Mouse (Mus musculus): Measurements from ENCODE around the gene Kif3b. TPM values are rescaled to one million over a fixed set of nuclear protein-coding genes. Genes with fewer than 3 reads are reported as not detected.

The Kif3b gene
- polyA plus RNA-seq, 1 experiment from 2014 or later = 3.6 TPM

DNA sequence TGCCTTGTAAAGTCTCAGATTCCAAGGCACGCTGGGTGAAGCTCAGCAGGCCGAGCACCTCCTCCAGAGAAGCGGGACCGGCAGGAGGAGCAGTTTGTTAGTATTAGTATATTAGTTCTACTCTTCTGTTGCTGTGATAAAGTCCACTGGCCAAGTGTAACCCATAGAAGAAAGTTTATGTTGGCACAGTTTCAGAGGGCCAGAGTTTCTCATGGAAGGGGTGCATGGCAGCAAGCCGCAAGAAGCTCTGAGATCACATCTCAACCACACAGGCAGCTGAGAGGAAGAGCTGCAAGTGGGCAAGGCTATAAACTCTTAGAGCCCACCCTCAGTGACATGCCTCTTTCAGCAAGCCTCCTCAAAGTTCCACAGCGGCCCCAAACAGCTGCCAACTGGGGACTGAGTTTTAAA is 42.6 kb downstream of the Kif3b start:
- WGBS (ENCODE audit: insufficient replicate concordance) = 62% methylated on average over 6 of the region's 6 CpGs
- no peak for ATAC-seq (replicated peaks; ENCODE audit: insufficient number of reproducible peaks, low FRiP score, low TSS enrichment)
- H3K9me3 ChIP-seq (replicated peaks; ENCODE audit: control insufficient read depth, low read length) = no peaks in the 10 kb centered on the region
- H3K36me3 ChIP-seq (ENCODE audit: control insufficient read depth, insufficient read depth, low read length) = peaks cover 6% of the 10 kb centered on the region; the same call in 1 of the 2 replicates
- H3K4me2 ChIP-seq = no peak overlapping the region
- H3K4me1 ChIP-seq (ENCODE audit: control insufficient read depth, insufficient read depth, low read length) = peaks cover 15% of the 10 kb centered on the region
- H3K4me3 ChIP-seq (ENCODE audit: low read depth, low read length) = no peak overlapping the region
- H3K9ac ChIP-seq (ENCODE audit: low read depth, low read length) = no peak overlapping the region
- H3K27ac ChIP-seq (ENCODE audit: low read depth, low read length) = no peak overlapping the region; the same call in 1 of the 2 replicates
- no peaks in the 10 kb centered on the region for H3K27me3 ChIP-seq (ENCODE audit: control insufficient read depth, insufficient read depth, low read length)

DNA sequence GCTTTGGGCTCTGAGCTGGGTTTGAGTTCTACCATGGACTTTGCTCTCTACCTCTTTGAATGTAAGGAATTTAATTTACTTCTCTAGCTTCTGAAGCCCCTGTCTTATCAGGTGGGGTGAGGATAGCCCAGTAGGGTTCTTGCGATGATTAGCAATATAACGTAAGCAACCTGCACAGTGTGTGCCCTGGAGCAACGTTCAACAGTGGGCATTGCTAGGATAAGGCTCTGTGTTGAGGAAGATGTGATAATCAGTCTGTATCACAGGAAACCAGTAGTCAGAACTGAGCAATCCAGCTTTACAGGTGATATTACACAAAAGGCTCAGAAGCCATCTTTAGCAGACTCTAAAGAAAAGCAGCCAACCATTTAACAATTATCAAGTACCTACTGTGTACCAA is 43.1 kb downstream of the Kif3b start:
- ATAC-seq (replicated peaks; ENCODE audit: insufficient number of reproducible peaks, low FRiP score, low TSS enrichment) = no peak
- H3K36me3 ChIP-seq (ENCODE audit: control insufficient read depth, insufficient read depth, low read length) = peaks cover 6% of the 10 kb centered on the region; the same call in 1 of the 2 replicates
- H3K27me3 ChIP-seq (ENCODE audit: control insufficient read depth, insufficient read depth, low read length) = no peaks in the 10 kb centered on the region
- no peak overlapping the region for H3K4me2 ChIP-seq
- H3K4me1 ChIP-seq (ENCODE audit: control insufficient read depth, insufficient read depth, low read length) = peaks cover 15% of the 10 kb centered on the region
- no peak overlapping the region; the same call in 1 of the 2 replicates for H3K27ac ChIP-seq (ENCODE audit: low read depth, low read length)
- H3K9ac ChIP-seq (ENCODE audit: low read depth, low read length) = no peak overlapping the region
- WGBS (ENCODE audit: insufficient replicate concordance) = 68% methylated on average over 3 of the region's 3 CpGs
- no peaks in the 10 kb centered on the region for H3K9me3 ChIP-seq (replicated peaks; ENCODE audit: control insufficient read depth, low read length)
- H3K4me3 ChIP-seq (ENCODE audit: low read depth, low read length) = no peak overlapping the region

DNA sequence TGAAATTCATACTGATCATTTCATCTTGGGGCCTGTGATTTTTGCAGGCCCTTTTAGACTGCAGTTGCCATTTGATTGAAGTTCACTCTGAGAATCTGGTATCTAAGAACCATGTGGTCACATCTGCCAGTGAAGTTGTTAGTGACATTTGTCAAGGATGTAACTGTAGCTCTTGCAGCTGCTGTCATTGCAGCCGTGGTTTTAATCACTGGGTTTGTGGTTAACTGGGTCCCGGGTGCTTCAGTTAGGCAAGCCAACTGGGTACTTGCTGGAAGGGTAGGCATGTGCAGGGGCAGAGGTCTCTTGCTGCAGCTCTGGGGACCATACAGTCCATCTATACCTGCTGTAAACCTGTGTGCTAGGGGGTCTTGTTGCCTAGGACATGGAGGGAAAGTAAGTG is 44.9 kb downstream of the Kif3b start:
- H3K9me3 ChIP-seq (replicated peaks; ENCODE audit: control insufficient read depth, low read length) = no peaks in the 10 kb centered on the region
- H3K9ac ChIP-seq (ENCODE audit: low read depth, low read length) = no peak overlapping the region
- H3K27ac ChIP-seq (ENCODE audit: low read depth, low read length) = no peak overlapping the region
- 43% methylated on average over 2 of the region's 2 CpGs for WGBS (ENCODE audit: insufficient replicate concordance)
- peaks cover 15% of the 10 kb centered on the region for H3K4me1 ChIP-seq (ENCODE audit: control insufficient read depth, insufficient read depth, low read length)
- no peaks in the 10 kb centered on the region for H3K36me3 ChIP-seq (ENCODE audit: control insufficient read depth, insufficient read depth, low read length)
- ATAC-seq (replicated peaks; ENCODE audit: insufficient number of reproducible peaks, low FRiP score, low TSS enrichment) = no peak
- no peak overlapping the region for H3K4me2 ChIP-seq
- no peak overlapping the region for H3K4me3 ChIP-seq (ENCODE audit: low read depth, low read length)
- no peaks in the 10 kb centered on the region for H3K27me3 ChIP-seq (ENCODE audit: control insufficient read depth, insufficient read depth, low read length)

DNA sequence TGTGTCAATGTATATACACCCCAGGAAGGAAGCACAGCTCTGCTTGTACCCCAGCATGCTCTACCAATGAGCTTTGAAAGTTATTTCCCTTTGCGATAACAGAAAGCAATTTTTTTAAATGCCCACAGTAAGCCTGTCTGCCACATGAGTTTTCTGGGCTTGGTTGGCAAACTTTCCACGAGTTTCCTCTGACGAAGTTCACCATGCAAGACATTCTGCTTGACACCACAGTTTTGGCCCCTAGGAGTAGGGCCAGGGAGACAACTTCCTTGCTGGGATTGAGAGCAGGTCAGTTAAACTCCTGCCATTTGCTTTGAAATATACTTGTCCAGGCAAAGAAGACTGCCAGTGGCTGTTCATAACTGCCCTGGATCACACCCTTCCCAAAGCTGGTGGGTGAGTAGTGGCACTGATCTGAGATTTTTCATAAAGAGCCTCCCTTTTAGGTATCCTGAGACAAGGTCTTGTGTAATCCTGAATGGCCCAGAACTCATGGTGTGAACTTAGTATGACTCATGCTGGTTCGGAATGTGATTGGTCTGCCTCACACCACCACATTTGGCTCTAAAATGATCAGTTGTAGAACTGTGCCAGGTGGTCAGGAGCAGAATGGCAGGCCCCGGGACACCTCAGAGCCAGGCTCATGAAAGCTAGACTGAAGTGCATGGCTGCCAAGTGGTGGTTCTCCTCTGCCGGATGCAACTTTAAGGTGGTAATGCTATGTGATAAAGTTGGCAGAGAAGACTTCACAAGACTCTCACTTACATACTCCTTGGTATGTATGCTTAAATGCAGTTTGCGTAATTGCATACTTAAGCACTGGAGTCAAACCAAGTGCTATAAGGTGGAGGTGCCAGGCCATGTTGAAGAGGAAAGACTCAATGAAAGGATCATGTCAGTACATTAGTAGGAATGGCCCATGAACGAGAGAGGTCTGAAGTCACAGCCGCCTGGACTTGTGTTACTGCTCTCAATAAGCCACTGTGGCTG is 47.4 kb downstream of the Kif3b start:
- no peaks in the 10 kb centered on the region for H3K27me3 ChIP-seq (ENCODE audit: control insufficient read depth, insufficient read depth, low read length)
- no peak overlapping the region for H3K4me3 ChIP-seq (ENCODE audit: low read depth, low read length)
- no peak overlapping the region for H3K4me2 ChIP-seq
- H3K4me1 ChIP-seq (ENCODE audit: control insufficient read depth, insufficient read depth, low read length) = peaks cover 12% of the 10 kb centered on the region
- ATAC-seq (replicated peaks; ENCODE audit: insufficient number of reproducible peaks, low FRiP score, low TSS enrichment) = no peak
- H3K27ac ChIP-seq (ENCODE audit: low read depth, low read length) = no peak overlapping the region
- 84% methylated on average over 9 of the region's 9 CpGs for WGBS (ENCODE audit: insufficient replicate concordance)
- H3K9ac ChIP-seq (ENCODE audit: low read depth, low read length) = no peak overlapping the region
- no peaks in the 10 kb centered on the region for H3K9me3 ChIP-seq (replicated peaks; ENCODE audit: control insufficient read depth, low read length)
- H3K36me3 ChIP-seq (ENCODE audit: control insufficient read depth, insufficient read depth, low read length) = peaks cover 3% of the 10 kb centered on the region; the same call in 1 of the 2 replicates

DNA sequence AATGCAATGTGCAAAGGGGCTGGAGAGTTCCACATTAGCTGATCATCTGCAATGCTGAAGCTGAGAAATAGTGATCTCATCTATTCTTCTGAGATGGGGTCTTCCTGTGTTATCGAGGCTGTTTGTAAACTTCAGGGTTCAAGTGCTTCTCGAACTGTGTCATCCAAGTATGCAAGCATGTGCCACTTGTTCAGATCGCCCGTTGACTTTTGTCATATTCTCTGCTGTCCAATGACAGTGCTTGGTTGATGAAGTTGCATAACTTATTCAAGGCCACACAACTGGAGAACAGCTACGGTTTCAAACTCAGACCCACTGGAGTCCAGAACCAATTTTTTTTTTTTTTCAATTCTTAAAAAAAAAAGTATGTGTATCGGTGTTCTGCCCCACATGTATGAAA is 51.0 kb downstream of the Kif3b start:
- H3K36me3 ChIP-seq (ENCODE audit: control insufficient read depth, insufficient read depth, low read length) = peaks cover 3% of the 10 kb centered on the region; the same call in 1 of the 2 replicates
- no peak overlapping the region for H3K4me3 ChIP-seq (ENCODE audit: low read depth, low read length)
- 93% methylated on average over 6 of the region's 6 CpGs for WGBS (ENCODE audit: insufficient replicate concordance)
- ATAC-seq (replicated peaks; ENCODE audit: insufficient number of reproducible peaks, low FRiP score, low TSS enrichment) = no peak
- H3K4me2 ChIP-seq = no peak overlapping the region
- no peaks in the 10 kb centered on the region for H3K9me3 ChIP-seq (replicated peaks; ENCODE audit: control insufficient read depth, low read length)
- H3K27ac ChIP-seq (ENCODE audit: low read depth, low read length) = no peak overlapping the region
- H3K27me3 ChIP-seq (ENCODE audit: control insufficient read depth, insufficient read depth, low read length) = no peaks in the 10 kb centered on the region
- peaks cover 12% of the 10 kb centered on the region for H3K4me1 ChIP-seq (ENCODE audit: control insufficient read depth, insufficient read depth, low read length)
- no peak overlapping the region for H3K9ac ChIP-seq (ENCODE audit: low read depth, low read length)

DNA sequence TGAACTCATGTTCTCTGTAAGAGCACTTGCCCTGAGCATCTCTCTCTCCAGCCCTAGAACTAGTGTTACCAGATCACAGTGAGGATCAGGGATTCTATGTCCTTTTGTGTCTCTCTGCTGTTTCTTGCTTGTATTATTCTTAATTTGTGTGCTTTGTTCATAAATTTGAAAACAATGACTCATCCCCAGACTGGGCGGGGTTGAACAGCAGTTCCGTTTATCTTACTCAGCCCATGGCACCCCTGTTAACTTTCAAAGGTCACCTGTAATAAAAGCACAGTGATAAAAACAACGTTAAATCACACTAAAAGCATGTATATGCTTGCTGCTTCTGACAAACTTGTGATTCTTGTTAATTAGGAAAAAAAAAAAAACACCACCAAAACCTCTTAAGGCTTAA is 51.4 kb downstream of the Kif3b start:
- Histone ChIP-seq H3K9me3 (replicated peaks; ENCODE audit: control insufficient read depth, low read length) (no peaks in the 10 kb centered on the region), H3K4me2 (no peak overlapping the region), H3K36me3 (ENCODE audit: control insufficient read depth, insufficient read depth, low read length) (peaks cover 3% of the 10 kb centered on the region; the same call in 1 of the 2 replicates), H3K4me1 (ENCODE audit: control insufficient read depth, insufficient read depth, low read length) (peaks cover 8% of the 10 kb centered on the region), H3K27me3 (ENCODE audit: control insufficient read depth, insufficient read depth, low read length) (no peaks in the 10 kb centered on the region), H3K4me3 (ENCODE audit: low read depth, low read length) (no peak overlapping the region), H3K9ac (ENCODE audit: low read depth, low read length) (no peak overlapping the region), H3K27ac (ENCODE audit: low read depth, low read length) (no peak overlapping the region)
- WGBS (ENCODE audit: insufficient replicate concordance) = 69% methylated on average over 3 of the region's 3 CpGs
- ATAC-seq (replicated peaks; ENCODE audit: insufficient number of reproducible peaks, low FRiP score, low TSS enrichment) = no peak

DNA sequence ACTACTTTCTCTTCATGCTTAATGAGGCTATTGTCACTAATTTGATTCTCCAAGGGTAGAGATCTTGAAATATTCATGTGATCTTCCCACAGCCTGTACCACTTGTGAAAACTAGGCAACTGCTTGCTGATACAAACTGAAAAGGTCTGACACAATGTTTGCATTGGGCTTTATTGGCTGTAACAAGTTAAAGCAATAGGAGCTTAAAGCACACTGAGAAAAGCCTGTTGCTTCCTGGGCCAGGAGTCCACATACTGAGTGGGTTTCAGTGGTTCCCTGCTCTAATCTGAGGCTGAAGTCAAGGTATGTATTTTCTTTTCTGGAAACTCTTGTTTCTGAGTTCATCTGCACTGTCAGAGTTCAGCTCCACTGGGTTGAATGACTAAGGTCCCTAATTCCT is 52.0 kb downstream of the Kif3b start:
- no peak overlapping the region for H3K4me2 ChIP-seq
- H3K36me3 ChIP-seq (ENCODE audit: control insufficient read depth, insufficient read depth, low read length) = peaks cover 3% of the 10 kb centered on the region; the same call in 1 of the 2 replicates
- no peak overlapping the region for H3K9ac ChIP-seq (ENCODE audit: low read depth, low read length)
- H3K27ac ChIP-seq (ENCODE audit: low read depth, low read length) = no peak overlapping the region
- H3K9me3 ChIP-seq (replicated peaks; ENCODE audit: control insufficient read depth, low read length) = no peaks in the 10 kb centered on the region
- ATAC-seq (replicated peaks; ENCODE audit: insufficient number of reproducible peaks, low FRiP score, low TSS enrichment) = no peak
- H3K27me3 ChIP-seq (ENCODE audit: control insufficient read depth, insufficient read depth, low read length) = no peaks in the 10 kb centered on the region
- peaks cover 4% of the 10 kb centered on the region; the same call in 1 of the 2 replicates for H3K4me1 ChIP-seq (ENCODE audit: control insufficient read depth, insufficient read depth, low read length)
- H3K4me3 ChIP-seq (ENCODE audit: low read depth, low read length) = no peak overlapping the region

DNA sequence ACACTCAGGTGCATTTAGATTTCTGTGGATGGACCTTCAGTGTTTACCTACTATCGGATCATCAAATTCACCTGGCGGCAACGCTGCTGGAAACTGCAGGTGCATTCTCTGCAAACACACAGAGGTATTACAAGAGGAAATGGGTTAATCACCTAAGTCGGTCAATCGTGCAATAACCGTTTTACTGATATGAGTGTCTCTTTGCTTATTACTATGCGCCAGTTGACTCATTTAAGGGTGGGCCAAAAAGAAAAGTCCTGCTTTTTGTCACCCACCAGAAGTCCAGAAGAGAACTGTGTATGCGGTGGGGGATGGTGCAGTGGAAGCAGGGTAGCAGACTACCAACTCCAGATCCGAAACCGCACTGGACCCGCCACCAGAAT is 53.8 kb downstream of the Kif3b start:
- Histone ChIP-seq H3K9ac (ENCODE audit: low read depth, low read length) (peak overlapping the region; percentile 98), H3K4me2 (peak overlapping the region; percentile 84), H3K27ac (ENCODE audit: low read depth, low read length) (peak overlapping the region; percentile 70), H3K9me3 (replicated peaks; ENCODE audit: control insufficient read depth, low read length) (no peaks in the 10 kb centered on the region), H3K4me1 (ENCODE audit: control insufficient read depth, insufficient read depth, low read length) (peaks cover 18% of the 10 kb centered on the region), H3K27me3 (ENCODE audit: control insufficient read depth, insufficient read depth, low read length) (no peaks in the 10 kb centered on the region), H3K36me3 (ENCODE audit: control insufficient read depth, insufficient read depth, low read length) (peaks cover 3% of the 10 kb centered on the region; the same call in 1 of the 2 replicates), H3K4me3 (ENCODE audit: low read depth, low read length) (peak overlapping the region; percentile 86)
- ATAC-seq (replicated peaks; ENCODE audit: insufficient number of reproducible peaks, low FRiP score, low TSS enrichment) = no peak
- 6% methylated on average over 11 of the region's 11 CpGs for WGBS (ENCODE audit: insufficient replicate concordance)

Measured in heart, embryonic 11.5 days (tissue).